Mouse (Mus musculus): ENCODE measurements at regions not wholly inside any gene's neighbourhood (a gene's known extent, or its start where the extent isn't known, plus 50 kb on each side); places are given as distances from the start of the nearest gene placed in this dataset.

DNA sequence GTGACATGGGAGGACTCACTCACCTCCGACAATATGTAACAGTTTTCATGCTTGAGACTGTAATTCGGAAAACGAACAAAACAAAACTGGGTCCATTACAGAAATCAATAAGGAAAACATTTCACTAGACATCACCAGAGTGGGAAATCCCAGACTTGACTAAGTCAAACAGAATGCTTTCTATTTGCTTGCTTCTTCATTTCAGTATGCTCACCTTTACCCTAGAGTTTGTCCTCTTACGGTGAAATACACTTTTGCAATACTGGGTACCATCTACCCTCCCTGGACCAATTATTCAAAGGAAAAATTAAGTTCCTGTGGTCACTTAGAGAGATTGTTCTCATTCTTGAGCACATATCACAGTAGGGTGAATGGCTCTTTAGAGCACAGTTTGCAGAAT, 613.4 kb upstream of the 4930412O13Rik start:
- DNase-seq (ENCODE audit: low spot score): no peak

DNA sequence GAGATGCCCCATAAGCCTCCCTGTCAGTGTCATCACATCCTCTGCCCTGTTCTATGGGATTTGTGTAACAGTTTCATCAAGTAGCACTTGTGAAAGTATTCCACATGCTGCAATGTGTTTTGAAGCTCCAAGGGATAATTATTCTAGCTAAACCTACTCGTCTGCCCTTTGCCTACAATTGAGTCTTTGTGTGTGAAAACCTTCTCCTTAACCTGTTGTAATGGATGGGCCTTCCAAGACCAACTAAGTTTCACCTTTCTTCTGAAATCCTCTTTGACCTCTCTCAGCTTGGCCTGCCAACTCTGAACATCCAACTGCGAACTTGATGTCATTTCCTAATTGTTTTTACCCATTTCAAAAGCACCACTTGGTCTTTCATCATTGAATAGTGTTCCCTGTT, 597.6 kb upstream of the 4930412O13Rik start:
- DNase-seq (ENCODE audit: low spot score): no peak

DNA sequence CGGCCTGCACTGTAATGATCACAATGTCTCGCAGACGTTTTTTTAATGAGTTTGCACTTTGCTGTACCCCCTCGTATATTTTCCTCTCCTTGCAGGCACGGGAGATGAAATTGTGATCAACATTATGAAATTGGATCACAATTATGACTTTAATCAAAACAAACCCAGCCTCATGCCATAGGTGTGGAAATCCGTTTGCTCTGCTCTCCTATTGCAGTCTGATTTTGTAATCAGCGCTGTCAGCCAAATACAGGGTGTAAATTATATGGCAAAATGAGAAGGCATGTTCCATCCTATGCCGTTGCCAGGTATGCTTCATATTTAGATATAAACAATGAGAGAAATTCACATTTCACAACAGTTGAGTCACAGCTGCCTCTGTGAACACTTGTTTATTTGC, 595.3 kb upstream of the 4930412O13Rik start:
- no peak for DNase-seq (ENCODE audit: low spot score)

DNA sequence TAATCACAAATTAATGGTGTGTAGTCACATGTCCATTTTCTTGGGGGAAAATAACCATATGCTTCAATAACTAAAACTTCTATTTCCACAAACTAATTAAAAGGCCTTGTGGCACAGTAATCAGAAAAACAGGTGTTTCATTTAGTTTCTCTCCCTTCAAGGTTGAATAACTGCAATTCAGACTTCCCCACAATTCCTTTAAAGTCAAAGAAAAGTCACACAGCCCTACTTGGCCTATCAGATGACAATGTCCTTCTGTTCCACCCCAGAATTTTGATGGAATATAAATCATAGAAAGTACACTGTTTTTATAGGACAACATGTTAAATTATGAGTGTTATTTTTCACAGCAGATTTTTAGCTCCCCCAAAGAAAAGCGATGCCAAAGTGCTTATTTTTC, 594.0 kb upstream of the 4930412O13Rik start:
- no peak for DNase-seq (ENCODE audit: low spot score)

DNA sequence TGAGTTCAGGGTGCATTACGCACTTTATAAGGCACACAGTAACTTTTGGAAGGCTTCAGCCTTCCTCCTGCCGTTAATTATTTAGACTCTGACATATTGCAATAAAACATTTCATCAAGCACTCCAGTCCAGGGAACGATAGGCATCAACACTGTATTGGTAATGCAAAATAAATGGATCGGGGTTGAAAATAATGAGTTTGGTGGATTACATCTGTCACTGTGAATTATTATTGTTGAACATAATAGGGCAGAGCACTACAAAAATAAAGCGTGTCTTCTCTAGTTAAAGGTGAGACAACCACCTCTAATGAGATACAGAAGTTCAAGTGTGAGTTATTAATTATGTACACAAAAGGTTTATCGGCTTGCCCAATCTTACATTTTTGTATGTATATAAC, 593.4 kb upstream of the 4930412O13Rik start:
- DNase-seq (ENCODE audit: low spot score): no peak

DNA sequence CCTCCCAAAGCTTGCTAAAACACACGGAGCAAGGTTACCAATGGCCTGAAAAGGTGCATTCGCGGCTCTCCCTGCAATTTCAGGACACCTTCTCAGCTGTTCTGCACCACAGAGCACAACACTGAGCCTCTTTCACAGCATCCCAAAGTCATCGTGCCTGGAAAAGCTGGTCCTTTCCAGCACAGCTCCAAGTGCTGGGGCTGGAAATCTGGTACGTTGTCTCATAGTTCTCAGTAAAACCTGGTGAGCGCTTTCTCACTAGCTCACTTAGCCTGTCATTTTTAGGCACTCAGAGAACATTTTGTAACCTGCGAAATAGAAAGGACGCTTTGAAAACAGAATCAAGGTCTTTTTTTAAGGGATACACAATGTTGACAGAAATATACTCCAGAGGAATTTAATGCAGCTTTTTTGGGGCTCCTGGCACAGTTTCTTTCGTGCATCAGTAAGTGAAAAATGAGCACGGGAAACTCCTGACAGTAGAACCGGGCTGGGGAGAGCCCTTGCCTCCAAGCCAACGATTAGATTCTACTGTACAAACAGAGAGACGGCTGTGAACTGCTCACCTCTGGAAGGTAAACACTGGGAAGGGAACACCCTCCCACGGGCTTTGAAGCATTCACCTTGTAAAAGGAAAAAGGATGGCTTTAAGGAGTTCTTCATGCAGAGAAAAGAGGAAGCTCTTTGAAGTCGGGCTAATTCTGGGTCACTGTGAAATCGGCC, 549.3 kb upstream of the 4930412O13Rik start:
- DNase-seq (ENCODE audit: low spot score): no peak

DNA sequence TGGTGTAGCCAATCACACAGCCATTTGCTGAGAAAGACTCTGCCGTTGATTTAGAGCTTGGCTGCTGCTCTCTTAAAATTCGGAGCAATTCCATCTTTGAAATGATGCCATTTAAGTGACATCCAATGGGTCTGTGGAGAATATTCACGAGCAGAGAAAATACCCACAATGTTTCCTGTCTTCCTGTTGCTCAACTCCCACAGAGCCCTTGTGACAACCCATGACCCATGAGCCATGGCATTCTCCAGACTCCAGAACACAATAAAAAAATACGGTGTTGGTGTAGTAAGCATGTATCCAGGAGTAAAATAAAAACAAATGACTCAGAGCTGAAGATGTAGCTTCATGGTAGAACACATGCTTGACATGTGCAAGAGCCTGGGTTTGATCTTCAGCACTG, 532.1 kb upstream of the 4930412O13Rik start:
- no peak for DNase-seq (ENCODE audit: low spot score)

DNA sequence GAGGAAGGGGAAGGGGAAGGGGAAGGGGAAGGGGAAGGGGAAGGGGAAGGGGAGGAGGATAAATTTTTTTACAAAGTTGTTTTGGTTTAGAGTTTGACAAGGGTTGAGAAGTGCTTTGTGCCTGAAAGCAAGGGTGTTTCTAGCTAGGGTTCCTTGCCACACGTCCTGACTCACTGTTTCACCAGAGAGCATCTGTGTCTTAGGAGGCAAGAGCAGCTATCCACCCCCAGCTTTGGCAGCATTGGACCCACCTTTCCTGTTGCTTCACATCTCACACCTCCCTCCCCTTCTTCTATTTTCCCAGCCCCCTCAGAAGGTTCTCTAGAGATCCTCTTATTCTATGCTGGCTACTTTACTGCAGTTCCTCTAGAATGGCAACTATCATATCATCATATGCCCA, 531.1 kb upstream of the 4930412O13Rik start:
- DNase-seq (ENCODE audit: low spot score): no peak

DNA sequence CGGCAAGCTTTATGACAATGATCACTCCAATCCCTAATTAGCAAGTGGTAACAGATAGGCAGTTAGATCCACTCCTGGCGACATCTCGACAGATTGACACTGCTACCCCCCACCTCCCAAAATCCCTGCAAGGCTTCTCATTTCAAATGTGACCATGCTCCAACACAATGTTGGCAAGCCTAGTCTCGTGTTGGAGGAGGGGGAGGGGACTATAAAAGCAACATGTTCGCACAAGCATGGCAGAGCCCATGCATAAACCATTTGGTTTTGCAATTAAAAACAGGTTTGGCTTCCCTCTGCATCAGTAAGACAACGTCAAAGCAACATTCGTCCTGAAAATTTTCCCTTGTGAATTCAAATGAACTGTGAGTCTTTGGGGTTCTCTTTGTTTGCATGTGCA, 528.9 kb upstream of the 4930412O13Rik start:
- DNase-seq (ENCODE audit: low spot score): no peak

DNA sequence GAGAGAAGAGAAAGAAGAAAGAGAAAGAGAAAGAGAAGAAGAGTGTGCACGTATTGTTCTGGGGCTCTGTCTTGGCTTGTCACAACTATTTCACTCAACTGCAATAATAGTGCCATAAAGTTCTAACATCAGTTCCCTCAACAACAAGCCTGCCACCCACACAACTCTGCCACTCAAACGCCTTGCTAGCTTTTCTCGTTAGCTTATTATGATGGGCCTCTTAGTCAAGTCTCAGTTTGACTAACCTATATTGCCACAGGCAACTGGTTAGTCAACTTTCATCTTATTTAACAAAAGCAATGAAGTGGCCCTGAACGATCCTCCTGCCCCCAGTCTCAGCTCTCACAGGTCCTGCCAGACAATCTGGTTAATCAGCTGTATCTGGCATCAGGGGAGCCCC, 521.0 kb upstream of the 4930412O13Rik start:
- DNase-seq (ENCODE audit: low spot score): no peak

DNA sequence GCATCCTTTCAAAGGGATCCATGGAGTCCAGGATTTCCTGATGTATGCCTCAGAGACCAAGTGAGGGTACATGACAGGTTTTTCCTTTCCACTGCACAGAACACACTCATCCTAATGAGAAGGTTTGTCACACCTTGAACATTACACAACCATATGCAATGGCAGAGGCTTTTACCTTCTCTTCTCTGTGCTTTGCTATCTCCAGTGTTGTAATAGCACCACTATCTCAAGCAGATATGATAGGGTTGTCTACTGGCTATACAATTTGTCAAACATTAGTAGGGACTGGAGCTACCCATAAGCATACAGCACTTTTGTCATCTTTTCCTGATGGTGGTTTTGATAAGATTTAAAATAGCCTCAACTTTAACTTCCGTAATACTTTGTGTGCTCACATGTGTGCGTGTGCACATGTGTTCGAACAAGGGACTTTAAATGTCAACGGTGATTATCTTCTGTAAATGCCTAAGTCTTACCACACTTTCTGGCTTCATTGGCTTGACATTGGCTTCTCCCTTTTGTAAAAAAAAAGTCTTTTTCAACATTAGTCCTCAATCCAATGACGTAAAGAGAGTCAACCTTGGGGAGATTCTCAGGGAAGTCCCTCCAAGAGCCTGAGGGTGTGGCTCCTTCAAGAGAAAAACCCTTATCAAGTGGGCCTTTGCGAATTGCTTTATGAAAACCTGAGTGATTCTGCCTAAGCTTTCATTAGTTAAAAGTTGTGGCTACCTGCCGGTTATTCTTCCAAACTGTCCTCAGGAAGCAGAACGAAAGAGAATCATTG, 513.1 kb upstream of the 4930412O13Rik start:
- DNase-seq (ENCODE audit: low spot score): no peak

DNA sequence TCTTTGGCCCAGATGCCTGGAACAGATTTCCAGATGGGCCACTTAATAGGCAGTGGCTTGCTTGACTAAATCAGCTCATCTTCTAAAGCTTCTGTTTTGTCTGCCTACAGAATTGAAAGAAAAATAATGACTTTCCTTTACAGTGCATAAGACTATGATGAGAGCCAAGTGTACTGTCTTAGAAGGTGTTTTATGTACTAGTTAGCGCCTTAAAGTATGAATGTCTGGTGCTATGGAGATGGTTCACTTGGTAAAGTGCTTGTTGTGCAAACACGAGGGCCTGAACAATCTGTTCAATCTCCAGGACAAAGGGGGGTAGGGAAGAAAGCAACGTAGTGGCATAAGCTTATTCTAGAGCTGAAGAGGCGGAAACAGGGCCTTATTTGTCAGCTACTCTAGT, 511.5 kb upstream of the 4930412O13Rik start:
- DNase-seq (ENCODE audit: low spot score): no peak

DNA sequence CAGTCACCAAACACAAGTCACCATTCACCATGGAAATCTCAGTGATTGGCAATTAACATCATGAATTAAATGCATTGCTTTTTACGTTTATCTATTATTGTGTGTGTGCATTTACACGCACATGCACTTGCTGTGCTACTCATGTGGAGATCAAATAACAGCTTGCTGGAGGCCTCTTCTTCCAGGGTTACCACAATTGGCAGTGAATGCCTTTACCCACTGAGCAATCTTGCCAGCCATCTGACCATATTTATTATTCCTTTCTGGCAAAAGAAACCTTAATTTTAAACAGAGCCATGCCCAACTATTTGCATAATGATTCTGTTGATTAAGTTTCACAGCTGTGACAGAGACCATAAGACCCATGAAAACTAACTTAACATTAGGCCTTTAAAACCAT, 494.5 kb upstream of the 4930412O13Rik start:
- no peak for DNase-seq (ENCODE audit: low spot score)

DNA sequence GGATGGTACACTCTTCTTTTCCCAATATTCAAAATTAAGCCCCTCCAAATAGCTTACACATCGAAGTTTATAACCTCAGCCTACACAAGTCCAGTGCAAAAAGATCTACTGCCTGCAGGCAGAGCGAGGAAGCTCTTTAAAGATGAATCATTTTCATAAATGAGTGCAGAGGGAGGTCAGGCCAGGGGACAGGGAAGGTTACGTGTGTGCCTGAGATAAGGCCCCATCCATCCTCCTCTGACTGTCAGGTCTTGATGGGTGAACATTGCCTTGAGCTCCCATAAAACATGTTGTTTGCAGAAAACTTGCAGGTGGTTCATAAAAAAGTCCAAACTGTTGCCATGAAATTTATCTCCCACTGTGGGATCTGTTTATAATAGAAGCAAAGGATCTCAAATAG, 493.0 kb upstream of the 4930412O13Rik start:
- DNase-seq (ENCODE audit: low spot score): no peak

DNA sequence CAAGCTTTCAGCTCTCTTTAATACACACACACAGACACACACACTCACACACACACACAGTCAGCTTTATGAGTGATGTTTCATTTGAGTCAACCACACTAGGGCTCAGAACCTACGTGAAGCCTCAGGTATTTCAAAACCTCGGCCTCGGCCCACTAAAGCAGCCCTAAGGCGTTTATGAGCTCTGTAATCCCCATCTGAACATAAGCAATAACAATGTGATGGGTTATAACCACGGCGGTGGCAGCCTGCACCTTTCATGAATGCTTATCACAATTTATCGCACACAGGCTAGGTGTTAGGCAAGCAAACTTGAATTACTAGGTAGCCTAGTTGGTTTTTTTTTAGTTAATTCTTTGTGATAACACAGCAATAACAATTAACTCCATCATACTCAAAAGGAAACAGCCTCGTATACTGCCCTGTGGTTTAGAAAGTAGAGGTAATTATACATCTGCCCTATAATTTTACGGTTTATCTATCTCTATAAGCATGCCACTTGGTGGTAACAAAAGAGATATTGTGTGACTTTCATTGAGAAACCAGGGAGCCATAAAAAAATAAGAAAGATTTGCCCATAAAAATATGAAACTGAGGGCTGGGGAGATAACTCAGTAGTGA, 485.6 kb upstream of the 4930412O13Rik start:
- no peak for DNase-seq (ENCODE audit: low spot score)

DNA sequence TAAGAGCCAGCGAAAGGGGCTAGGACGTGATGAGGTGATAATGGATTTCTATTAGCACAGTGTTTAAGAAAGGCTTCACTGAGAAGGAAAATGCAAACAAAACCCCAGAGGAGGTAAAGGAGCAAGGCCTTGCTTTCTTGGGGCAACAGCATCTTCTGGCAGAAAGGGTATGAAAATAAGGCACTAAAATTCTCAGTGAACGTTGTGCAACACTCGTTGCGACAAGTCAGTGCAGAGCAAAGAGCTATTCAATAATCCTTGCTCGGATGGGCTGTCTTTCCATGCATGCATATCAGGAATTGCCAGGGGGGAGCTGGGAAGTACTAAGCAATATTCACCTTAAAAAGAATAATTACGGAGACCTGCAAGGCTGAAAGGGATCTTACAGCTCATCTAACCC, 479.6 kb upstream of the 4930412O13Rik start:
- no peak for DNase-seq (ENCODE audit: low spot score)

DNA sequence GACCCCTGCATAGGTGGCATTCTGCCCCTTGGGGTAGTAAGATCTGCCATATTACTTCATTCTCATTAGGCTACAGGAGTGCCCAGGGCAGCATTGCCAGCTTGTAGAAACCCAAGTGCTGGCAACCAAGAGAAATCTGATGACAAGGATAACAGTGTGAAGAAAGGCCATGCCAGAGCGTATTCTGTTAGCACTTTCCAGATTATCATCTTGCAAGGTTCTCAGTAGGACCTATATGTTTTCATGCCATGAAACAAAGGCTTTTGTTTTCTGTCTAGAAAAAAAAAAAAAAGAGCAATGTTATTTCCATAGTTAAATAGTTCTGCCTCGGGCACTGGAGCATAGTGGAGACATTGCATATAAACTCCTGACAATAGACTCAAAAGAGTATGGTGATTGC, 478.8 kb upstream of the 4930412O13Rik start:
- DNase-seq (ENCODE audit: low spot score): no peak

DNA sequence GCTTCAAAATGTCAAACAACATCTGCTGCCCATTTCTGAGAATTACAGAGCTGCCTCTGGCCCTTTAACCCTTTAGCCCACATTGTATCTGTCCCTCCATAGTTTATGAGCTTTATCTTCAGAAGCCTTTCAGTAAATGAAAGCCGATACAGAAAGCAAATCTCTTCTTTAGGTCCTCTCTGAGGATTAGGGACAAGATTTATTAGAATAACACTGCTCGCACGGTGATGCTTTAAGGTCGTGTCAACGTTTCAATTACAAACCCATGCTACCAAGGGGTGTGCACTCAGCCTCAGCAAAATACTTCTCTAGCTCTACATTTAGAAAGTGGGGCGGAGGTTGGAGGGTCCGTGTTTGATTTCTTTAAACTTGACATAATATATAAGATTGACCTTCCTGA, 472.0 kb upstream of the 4930412O13Rik start:
- no peak for DNase-seq (ENCODE audit: low spot score)

DNA sequence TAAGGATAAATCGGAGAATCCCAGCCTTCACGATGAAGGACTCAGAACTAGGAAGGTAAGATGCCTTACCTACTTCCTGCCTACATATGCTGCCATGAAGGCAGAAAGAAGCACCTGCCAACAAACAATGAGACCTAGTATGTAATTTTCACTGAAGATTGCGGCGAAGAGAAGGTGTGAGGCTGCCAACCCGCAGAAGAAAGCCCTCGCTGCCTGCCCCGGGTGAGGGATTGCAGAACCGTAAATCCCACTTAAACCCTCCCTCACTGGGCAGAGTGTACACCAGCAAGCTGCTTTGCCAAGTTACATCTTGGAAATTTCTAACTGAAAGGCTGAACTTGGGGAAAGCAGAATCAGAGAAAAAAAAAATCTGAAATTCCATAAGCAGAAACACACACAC, 458.4 kb upstream of the 4930412O13Rik start:
- no peak for DNase-seq (ENCODE audit: low spot score)

DNA sequence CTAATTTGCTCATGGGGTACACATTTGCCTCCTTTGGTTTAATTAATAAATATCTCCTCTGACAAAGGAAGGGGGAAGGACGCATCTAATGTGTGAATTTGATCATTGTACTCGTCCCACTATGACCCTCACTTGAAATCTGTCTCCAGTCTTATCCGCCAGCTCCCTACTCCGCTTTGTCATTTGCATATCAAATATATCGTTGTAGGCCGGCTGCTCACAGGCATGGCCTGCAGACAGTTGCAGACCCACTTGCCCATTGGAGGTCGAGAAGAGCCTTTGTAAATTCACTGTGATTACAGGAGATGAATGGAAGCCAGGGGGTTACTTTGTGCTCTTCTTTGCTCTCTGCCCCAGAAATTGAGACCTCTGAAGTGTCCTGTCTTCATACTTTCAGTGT, 457.5 kb upstream of the 4930412O13Rik start:
- DNase-seq (ENCODE audit: low spot score): no peak

DNA sequence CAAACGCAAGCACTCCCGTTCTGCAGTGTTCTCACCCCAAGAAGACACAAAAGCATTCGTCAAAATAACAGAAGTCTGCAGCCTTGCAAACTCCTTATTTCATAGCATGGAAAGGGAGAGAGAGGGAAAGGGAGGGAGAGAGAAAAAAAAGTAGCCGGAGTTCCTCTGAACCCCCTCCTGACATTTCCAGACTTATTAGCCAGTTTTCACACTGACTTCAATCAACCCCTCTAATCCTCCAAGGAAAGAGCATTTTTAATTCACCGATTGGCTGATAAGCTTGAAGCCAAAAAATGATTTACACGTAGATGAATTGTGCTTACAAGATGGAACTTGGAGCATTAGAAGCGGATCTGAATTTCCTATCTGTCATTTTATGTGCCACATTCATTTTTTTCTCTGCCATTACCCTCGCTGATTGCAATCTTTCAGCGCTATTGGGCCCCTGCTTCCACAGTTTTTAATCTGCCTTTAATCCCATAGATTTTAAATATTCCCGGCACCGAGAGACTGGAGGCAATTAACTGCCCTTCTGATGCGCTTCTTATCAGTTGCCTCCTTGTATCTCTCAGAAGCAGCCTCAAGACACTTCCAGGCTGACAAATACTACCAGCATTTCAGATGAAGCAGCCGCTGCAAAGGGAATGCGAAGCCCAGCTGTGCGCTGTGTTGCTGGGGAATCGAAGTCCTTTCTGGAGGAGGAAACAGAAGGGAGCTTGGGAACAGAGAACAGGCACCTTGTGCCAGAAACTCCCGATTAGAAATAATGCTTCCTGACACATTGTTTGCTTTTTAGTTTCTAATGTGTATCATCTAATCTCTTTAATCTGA, 447.7 kb upstream of the 4930412O13Rik start:
- DNase-seq (ENCODE audit: low spot score): no peak

DNA sequence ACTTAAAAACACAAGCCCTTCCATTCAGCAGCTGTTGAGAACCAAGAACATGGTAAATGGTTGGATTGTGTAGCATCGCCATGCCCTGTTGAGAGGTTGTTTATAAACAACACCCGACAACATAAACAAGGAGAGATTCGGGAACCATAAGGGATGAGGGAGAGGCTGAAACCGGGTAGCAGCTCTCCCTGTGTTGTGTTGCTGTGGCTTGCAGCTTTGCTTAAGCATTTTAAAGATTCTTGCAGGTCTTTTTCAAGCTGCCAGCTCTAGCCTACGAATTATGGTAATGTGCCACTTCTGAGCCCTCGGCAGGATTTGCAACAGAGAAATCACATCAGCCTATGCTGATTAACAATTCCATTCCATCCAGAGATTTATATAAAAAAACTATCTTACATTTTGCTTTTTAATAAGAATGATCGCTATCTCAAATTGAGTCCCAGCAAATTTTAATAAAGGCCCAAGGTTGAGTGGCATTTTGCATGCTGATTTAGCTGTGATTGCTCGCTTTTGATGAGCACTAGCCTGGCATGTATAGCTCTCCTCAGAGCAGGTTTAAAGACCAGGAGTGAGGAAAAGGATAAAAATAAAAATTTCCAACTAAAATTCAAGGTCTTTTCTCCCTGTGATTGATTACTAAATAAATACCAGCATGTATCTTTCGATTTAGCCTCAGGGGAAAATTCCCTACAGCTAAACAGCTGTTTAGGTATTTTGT, 445.7 kb upstream of the 4930412O13Rik start:
- DNase-seq (ENCODE audit: low spot score): no peak

Data from spleen, adult 12 weeks (tissue).